Mouse (Mus musculus) mouse embryonic stem cell (cell line): ENCODE data around the gene Rad51b.

Experiments
- in situ Hi-C, 2 experiments: fragments of 300-500 bp; cut with MboI; formaldehyde crosslinking; loops; 1 replicate in 1 of 2; 3 replicates in 1 of 2; pipeline ENCODE4 v1.14.3; 2019 to 2020; ENCODE audit warnings: low sequenced_read_pairs in 2 of 2, low pct_unique_long_range_greater_than_20kb in 1 of 2, mixed read lengths in 1 of 2; ENCODE audit not compliant: unreplicated experiment in 1 of 2

The Rad51b gene

DNA sequence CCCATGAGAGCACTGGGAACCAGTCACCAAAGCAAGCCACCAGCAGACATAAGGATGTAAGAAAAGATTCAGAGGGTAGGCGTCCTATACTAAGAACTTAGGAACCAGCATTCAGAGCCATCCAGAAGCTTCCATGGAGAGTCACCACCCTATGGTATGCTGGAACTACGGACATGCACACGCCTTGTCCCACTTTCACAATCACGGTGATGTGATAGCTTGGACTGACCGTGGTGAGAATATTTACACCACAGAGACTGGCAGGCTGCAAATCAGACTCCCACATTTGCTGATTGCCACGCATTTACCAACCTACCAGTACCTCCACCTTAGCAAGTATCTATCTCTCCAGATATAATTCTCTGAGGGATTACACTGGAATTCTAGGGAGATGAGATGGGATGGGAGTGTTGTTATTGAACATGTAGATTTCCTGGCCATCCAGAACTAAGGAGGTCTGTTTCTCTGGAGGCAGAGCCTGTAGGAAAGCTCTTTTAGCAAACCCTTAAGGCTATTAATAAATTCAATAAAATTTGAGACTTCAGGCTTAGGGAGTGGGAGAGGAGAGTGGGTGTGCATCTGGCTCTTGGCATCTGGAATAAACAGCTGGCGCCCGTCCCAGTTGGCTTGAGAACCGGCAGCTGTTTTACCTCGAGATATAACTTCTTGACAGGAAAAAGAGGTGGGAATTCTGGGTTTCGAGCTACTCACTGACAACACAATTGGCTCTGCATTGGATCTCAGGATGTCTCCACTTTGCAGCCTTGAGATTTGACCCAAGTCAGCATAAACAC is 559.2 kb downstream of the Rad51b start:
- in situ Hi-C loops = loop anchor here in 1 of 2 experiments (25.0 kb wide), 1 partner anchor 244 kb away; no protein-coding TSS in a partner anchor

DNA sequence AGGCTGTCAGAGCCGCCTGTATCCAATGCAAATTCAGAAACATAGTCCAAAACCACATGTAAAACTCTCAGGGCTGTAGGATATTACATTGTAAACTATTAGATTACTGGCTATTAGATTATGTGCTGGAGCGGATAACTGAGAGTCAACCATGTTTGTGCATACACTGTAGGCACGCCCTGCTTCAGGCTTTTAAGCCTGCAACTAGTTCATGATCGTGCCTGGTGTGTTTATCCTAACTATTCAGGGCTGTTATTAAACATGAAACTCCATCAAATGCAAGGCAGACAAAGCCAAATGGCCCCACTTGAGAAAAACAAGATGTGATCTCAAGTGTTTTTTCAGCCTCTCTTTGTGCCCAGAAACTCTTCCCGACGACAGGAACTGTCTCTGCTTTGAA is 560.6 kb downstream of the Rad51b start:
- in situ Hi-C loops = loop anchor here in 1 of 2 experiments (25.0 kb wide), 1 partner anchor 245 kb away; no protein-coding TSS in a partner anchor

DNA sequence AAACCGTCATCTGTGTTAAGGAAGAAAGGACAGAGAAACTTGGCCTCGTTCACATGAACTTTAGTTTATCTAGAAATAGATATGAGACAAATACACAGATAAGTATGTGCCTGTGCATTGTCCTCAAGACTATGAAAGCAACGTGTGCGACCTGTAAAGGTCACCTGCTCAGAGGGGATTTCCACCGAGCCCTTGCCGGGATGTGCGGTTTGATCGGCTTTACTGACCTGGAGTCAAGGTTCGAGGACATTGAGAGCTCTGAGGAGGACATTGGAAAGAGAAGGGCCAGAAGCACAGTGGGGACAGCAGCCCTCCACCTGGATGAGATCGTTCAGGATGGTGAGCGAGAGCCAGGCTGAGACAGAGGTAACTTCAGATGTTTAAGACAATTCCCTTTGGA is 561.3 kb downstream of the Rad51b start:
- in situ Hi-C loops = loop anchor here in 1 of 2 experiments (25.0 kb wide), 1 partner anchor 246 kb away; no protein-coding TSS in a partner anchor

DNA sequence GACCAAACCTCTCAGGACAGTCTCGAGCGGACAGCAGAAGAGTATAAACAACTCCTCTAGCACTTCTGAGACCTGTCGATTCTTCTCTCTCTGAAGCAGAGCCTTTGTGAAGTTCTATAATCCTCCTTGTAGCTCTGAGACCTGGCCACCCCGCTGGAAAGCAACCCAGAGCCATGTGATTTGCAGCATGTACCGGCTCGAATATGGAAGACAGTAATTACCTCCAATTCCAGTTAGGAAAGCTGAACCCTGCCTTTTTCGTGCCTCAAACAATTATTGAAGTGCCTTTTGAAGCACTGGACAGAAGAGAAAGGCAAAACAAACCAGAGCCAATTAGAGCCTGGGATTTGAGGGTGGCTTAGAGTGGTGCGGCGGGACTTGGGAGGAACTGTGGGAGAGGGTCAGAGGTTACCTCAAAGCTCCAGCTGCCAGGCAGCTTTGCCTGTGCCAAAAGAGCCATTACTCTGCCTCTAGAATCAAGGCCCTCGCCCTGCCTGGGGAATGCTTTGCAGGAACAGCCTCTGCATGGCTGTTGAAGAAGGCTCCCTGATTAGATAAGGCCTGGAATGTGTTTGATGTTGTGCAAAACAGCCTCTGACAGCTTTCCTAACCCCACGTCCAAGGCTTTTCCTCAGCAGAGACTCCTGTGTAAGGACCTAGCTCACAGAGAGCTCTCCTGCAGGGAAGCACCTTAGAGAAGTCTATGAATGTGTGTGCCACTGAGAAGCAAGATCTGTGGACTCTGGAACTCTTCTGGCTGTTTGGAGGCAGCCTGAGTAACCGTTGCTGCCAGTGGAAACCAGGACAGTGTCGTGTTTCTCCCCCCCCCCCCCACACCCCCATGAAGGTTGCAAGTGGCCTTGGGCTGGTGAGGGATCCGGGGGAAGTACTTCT is 562.5 kb downstream of the Rad51b start:
- in situ Hi-C loops = loop anchor here in 1 of 2 experiments (25.0 kb wide), 1 partner anchor 247 kb away; no protein-coding TSS in a partner anchor

DNA sequence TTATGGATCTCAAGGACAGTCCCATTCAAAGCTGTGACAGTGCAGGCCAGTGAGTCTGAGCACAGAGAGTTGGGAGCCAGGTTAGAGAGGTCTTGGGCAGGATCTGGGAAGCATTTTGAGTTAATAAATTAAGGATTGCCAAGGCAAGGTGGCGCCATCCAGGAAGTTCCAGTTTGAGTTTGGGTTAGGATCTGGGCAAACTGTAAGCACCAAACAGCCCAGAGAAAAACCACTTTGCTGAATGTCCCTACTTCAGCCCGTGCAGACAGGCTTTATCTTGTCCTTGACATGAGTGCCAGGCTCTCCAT is 563.1 kb downstream of the Rad51b start:
- in situ Hi-C loops = loop anchor here in 1 of 2 experiments (25.0 kb wide), 1 partner anchor 248 kb away; no protein-coding TSS in a partner anchor
